Mouse (Mus musculus): ENCODE measurements around the gene Slc12a4.

GRCm38 (mm10) chr8:105998971-105999370 lies 33.1 kb upstream of the Slc12a4 start:
- no peak for TF ChIP-seq POLR2A (IDR thresholded peaks at IDR 0.05; ENCODE audit: insufficient read depth, low read depth, low read length)
- TF ChIP-seq CTCF (IDR thresholded peaks at IDR 0.05; ENCODE audit: insufficient read depth, low read depth, low read length), result no peak
